In the genomic region with DNA sequence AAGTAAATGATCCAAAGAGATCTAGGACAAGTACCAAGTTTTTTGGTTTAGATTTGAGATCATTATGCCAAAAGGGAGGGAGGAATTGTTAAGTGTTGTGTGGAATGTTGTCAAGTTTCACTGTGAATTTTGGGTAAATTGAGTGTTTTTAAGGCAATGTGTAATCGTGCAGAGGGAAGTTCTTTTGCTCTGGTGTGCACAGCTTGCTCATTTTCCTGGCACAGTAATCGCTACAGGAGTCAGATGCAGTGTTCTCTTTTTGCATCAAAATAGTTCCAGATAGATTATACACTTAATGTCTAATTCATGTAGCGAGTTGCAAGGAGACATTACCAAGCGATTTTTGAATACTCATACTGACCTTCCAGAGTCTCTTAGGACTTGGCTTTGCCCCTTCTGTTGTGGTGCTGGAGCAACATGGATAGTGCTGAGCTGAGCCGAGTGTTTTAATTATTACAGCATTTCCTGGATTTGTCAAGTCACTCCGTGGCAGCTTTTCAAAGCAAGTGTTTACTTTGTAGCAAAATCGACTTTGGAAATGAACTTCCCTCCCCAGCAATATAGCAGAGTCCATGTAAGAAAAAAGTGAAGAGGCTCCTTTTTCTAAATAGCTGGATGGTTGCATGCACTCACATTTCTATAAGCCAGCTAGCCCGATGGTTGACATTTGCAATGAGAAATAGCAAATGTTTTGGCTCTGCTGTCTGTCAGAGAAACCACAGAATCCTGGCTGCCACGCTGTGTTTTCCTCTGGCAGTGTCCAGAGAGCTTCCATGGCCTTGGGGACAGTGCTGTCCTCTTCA, we compare ENCODE assay signal across 9 mouse cellular contexts.
DNase-seq lines count a peak whose midpoint lies in the region; ATAC-seq lines count a peak whose summit lies in the region.
"Had no signal": no experiment of that assay in that cellular context is flagged by ENCODE, and none has a peak within 500 bp of the region (broad histone marks: within the 10 kb centered on the region; RNA-seq: fewer than 3 reads in every experiment).

No protein-coding gene starts in this region.

- H3K9ac ChIP-seq in stomach, embryonic 16.5 days (ENCODE audit: low read length): no peak overlapping the region
- H3K9ac ChIP-seq: liver, embryonic 15.5 days had no signal

- peaks cover 5% of the 10 kb centered on the region for H3K4me1 ChIP-seq in stomach, embryonic 16.5 days (ENCODE audit: control insufficient read depth, insufficient read depth, low read length)

- no peaks in the 10 kb centered on the region for H3K9me3 ChIP-seq in stomach, embryonic 16.5 days (replicated peaks; ENCODE audit: control insufficient read depth, low read length)
- H3K9me3 ChIP-seq: liver, embryonic 15.5 days had no signal

- H3K36me3 ChIP-seq in stomach, embryonic 16.5 days (ENCODE audit: control insufficient read depth, insufficient read depth, low read length): no peaks in the 10 kb centered on the region
- H3K36me3 ChIP-seq: liver, embryonic 15.5 days had no signal

- DNase-seq in cerebellum, adult 9-10 months: peak; percentile 9
- no peak for DNase-seq in cerebellum, adult 9-11 months
- DNase-seq in ovary, adult 18-20 months (ENCODE audit: low spot score): peak; percentile 47
- DNase-seq in ovary, postnatal 10 days (ENCODE audit: low spot score): no peak
- peak; percentile 21 to 24 for DNase-seq in kidney, postnatal 36 days
- DNase-seq in spleen, adult 18-20 months: no peak
- DNase-seq in thymus, postnatal 4 days: no peak

- 0 out of 2 replicates have a peak overlapping the region, but pooled peaks have one; percentile 36 for H3K27ac ChIP-seq in stomach, embryonic 16.5 days (ENCODE audit: low read length)
- H3K27ac ChIP-seq: liver, embryonic 15.5 days had no signal

- WGBS in stomach, embryonic 16.5 days: 24% methylated on average over 9 of the region's 9 CpGs

- peak overlapping the region; percentile 14; the same call in 1 of the 2 replicates for H3K4me2 ChIP-seq in stomach, embryonic 16.5 days (ENCODE audit: low read depth, low read length)
- H3K4me2 ChIP-seq: liver, embryonic 15.5 days had no signal

- H3K4me3 ChIP-seq in stomach, embryonic 16.5 days (replicated peaks; ENCODE audit: low read length): no peak overlapping the region
- H3K4me3 ChIP-seq: liver, embryonic 15.5 days had no signal

- peak; percentile 73; the same call in 1 of the 2 replicates for ATAC-seq in stomach, embryonic 16.5 days (ENCODE audit: insufficient read depth, low FRiP score)

- no peaks in the 10 kb centered on the region for H3K27me3 ChIP-seq in stomach, embryonic 16.5 days (ENCODE audit: control insufficient read depth, insufficient read depth, low read length)
- H3K27me3 ChIP-seq: liver, embryonic 15.5 days had no signal

Comparison
In these comparisons a context has a peak if more than half of its experiments do, and no peak if none do; other contexts are left out.
1. DNase-seq: peak in cerebellum, adult 9-10 months (single experiment), ovary, adult 18-20 months (single experiment) and kidney, postnatal 36 days (2 of 2); none in cerebellum, adult 9-11 months (single experiment), ovary, postnatal 10 days (single experiment), spleen, adult 18-20 months (0 of 2) and thymus, postnatal 4 days (single experiment).